Mouse (Mus musculus) CH12.LX (cell line): ENCODE data around the gene Arpc5l.

ENCODE experiments used
- EP300 ChIP-seq: IDR thresholded peaks from 2 replicates; pipeline ENCODE4 v1.6.1; 2011; ENCODE audit warnings: low read length, improper control_type of control experiment
- IRF4 ChIP-seq: IDR thresholded peaks from 2 replicates; pipeline ENCODE4 v1.6.1; 2014; ENCODE audit warnings: low read depth, mild to moderate bottlenecking, inconsistent platforms, low read length, improper control_type of control experiment
- POLR2A ChIP-seq: IDR thresholded peaks from 2 replicates; pipeline ENCODE4 v1.6.1; 2011; ENCODE audit warnings: low read depth, mild to moderate bottlenecking, improper control_type of control experiment, low read length
- SIN3A ChIP-seq: IDR thresholded peaks from 2 replicates; pipeline ENCODE4 v1.6.1; 2012; ENCODE audit warnings: low read length, improper control_type of control experiment, inconsistent platforms

DNA sequence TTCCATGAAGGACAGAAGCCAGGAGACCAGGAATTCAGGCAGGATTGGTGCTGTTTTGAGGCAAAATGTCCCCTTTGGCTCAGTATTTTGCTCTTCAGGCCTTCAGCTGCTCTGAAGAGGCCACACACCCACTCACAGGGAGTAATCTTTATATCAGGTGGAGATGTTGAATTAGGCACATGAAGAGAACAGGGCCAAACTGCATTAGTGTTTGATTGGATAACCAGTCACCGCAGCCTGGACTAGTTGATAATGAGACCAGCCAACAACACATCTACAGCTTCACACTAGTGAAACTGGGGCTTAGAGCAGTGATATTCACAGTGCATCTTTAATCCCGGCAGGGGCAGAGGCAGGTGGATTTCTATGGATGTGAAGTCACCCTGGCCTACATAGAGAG, 16.2 kb upstream of the Arpc5l start:
- TF ChIP-seq IRF4 (no peak), POLR2A (no peak), EP300 (no peak), SIN3A (no peak)
